Mouse (Mus musculus) lung, adult 2 months (tissue): Measurements from ENCODE around the gene Lad1.

Source experiments
- CTCF ChIP-seq: fragments of 200-500 bp; IDR thresholded peaks from 2 replicates; pipeline ENCODE4 v1.5.1; 2011; ENCODE audit warnings: mild to moderate bottlenecking, low read length, control low read depth; ENCODE audit not compliant: insufficient read depth
- POLR2A ChIP-seq: fragments of 200-500 bp; IDR thresholded peaks from 2 replicates; pipeline ENCODE4 v1.6.1; 2011; ENCODE audit warnings: low read depth, mild to moderate bottlenecking, control low read depth, low read length, borderline replicate concordance; ENCODE audit errors: extremely low read depth

DNA sequence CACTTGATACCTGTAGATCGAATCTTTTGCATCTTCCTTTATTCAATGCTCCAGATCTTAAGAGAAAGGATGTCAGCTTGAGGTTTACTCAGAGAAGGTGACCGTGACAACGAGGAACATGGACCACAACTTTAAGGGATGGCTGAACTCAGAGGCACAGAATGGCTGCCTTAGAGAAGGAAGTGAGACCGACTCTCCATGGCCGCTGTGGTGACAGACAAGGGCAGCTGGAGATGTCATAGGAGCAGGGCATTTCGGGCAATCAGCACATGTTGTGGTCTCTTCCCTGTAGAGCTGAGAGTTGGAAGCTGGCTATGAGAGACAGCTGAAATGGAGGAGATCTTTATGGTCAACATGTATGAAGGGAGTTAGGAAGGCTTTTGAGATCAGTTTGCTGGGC lies 46.4 kb downstream of the Lad1 start:
- TF ChIP-seq CTCF, result no peak
- no peak for TF ChIP-seq POLR2A
